Mouse (Mus musculus) frontal cortex, postnatal 14 days (tissue): ENCODE results near the gene Llph.

Experiments
- DNase-seq, 2 experiments: peaks; one replicate each; pipeline ENCODE4 v3.0.0; 2022; ENCODE audit warnings: low spot score in 2 of 2

The Llph gene

DNA sequence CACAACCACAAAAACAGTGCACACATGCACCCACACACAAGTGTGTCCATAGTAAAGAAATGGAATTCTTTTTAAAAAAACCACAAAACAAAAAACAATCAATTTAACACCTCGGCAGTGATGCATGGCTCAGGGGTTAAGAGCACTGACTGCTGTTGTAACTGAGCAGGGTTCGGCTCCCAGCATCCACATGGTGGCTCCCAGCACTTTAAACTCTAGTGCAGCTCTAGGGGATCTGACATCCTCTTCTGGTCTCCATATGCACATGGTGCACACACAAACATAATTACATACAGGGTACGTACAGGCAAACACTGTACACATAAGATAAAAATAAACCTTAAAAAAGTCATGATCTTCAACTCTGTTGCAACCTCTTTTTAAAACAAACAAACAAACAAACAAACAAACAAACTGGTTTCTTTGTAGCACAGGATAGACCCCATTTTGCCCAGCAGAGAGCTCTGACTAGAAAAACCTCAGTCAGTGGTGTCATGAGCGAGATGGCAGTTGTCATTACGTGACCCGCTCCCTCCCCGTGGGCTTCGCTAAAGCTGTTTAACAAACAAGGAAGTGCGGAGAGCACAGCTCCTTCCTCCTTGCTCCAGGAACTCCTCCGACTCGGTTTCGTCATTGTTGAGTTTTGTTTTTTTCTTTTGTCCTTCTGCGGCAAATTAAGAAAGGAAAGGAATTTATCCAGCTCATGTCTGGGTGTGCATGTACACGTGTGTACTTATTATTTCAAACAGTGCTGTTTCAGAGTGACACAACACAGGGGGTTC is 7.1 kb upstream of the Llph start:
- no peak for DNase-seq

DNA sequence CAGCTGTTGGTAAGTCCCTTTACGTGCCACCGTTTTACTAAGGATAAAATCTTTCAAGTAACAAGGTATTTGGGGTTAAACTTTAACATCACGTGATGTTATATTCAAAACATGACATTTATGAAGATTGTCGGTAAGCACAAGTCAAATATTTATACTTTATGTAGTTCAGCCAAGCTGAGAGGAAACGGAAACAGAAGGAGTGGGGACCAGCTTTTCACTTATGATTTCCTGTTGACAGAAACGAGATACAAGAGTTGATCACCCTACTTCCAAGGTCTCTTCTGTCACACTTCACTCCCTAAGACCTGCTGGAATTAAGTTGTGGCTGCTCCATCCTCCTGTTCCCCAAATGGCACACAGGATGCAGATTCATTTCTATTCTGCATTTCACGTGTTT is 6.1 kb upstream of the Llph start:
- DNase-seq, result no peak

DNA sequence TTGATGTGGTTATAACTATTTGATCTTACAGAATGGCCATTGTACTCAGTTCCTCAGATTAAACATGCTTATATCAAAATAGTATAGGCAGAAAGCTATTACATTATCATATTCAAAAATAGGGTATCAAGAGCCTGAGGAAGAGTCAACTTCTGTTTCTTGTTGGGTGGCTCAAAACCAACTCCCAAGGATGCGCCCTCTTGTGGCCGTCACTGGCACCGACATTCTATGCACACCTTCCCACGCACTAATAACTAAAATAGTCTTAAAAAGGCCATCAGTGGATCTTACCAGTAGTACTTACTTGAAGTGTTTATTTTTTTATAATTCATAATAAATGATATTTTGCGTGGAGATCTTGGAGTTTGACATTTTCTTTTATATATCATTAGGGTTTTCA is 4.8 kb downstream of the Llph start:
- DNase-seq, result peak in 1 of 2 experiments; percentile 25

GRCm38 (mm10) chr10:120233655-120234367 is 6.9 kb downstream of the Llph start:
- DNase-seq, result peak; percentile 12 to 53

GRCm38 (mm10) chr10:120236855-120237254 is 10.0 kb downstream of the Llph start:
- no peak for DNase-seq

DNA sequence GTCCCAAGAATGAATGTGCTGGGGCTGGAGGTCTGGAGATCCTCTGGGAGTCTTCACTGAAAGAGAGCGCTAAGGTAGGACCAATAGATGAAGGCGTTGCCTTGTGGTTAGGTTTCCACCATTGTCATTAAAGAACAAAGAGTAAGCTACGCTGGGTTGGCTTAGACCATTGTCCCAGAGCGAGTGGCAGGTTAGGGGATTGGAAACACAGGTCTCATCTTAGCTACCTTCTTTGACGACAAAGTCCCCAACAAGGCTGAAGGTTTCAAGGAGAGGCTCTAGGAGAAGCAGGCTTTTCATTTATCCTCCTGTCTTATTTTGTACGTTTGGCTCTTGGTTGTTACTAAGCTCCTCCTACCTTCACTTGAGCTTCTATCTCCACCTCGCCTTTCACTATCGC is 11.4 kb downstream of the Llph start:
- DNase-seq, result no peak

GRCm38 (mm10) chr10:120239476-120239875 is 12.6 kb downstream of the Llph start:
- DNase-seq, result no peak

- no peak for DNase-seq
Observed at GRCm38 (mm10) chr10:120242421-120242820, 15.6 kb downstream of the Llph start.

DNA sequence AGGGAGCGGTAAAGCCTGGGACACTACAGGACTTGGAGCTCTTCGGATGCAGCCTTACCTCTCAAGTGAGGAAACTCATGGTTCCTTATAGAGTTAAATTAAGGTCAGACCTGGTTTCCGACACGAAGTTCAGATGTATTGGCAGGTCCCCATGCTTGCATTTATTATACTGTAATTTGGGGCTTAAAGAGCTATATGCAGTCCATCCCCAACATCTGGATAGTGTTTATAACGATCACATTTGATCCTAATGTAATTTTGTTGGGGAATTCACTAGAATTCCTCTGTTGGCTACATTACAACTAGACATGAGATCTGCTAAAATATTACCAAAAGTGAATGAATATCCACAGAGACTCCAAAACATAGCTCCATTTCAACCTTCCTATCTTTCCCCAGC is 18.8 kb downstream of the Llph start:
- no peak for DNase-seq

DNA sequence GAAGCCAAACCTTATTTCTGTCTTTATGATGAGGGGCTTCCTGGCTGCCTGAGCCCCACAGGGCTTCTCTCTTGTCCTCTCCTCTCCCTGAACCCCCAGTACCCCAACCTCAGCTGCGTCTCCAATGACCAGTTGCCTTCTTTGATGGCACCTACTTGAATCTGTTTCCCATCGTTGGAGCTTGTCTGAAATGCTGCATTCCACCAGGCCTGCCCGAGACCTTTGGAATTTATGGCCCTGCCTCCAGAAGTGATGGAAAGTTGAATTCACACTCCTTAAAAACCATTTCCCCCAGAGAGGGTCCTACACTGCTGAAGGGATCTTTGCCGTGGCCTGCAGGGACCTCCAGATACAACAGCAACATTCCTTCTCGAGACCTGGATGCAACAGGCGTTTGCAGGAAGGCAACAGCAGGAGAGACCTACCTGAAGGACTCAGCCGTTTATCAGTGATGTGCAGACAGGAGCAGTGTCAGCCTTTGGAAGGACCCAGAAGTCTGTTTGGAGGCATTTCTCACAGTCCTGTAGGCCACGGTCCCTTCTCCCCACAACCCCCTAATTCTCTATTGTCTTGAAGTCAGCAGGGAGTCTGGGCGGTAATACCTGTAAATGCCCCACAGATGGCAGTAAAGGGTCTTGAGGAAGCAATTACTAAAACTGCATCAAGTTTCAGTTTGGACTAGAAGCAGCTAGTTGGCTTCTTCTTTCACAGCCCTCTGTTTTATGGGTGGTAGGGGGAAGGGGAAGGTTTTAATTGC is 20.3 kb downstream of the Llph start:
- peak; percentile 16 to 37 for DNase-seq

DNA sequence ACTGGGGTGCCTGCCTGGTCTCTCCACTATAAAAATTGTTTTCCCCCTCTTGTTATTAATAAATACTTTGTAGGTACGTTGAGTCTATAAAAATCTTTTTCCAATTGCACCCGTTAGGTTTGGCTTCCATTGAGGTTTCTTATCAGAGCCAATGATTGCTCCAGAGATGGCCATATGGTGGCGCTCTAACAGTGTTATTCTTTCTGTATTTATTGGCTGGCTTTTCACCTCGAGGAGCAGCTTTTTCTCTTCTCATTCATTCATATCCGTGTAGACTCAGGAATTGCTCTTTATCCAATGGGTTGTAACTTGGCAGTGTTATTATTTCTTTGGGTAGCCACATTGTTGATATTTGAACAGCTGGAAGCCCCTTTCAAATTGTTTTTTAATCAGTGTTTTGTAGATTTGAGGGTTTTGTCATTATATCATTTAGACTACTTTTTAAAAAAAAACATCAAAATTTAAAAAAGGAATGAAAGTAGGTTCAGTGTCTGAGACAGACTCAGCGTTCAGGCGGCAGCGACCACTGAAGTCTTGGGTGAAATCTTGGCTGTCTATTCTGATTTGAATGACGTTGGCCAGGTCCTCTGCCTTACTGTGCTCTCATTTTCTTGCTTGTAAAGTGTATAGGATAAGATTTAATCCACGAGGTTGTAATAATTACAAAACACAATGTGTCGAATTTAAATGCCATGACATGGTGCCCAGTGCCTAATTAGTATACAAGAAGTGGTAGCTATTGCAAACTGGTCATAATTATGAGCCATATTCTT is 24.2 kb downstream of the Llph start:
- no peak for DNase-seq

DNA sequence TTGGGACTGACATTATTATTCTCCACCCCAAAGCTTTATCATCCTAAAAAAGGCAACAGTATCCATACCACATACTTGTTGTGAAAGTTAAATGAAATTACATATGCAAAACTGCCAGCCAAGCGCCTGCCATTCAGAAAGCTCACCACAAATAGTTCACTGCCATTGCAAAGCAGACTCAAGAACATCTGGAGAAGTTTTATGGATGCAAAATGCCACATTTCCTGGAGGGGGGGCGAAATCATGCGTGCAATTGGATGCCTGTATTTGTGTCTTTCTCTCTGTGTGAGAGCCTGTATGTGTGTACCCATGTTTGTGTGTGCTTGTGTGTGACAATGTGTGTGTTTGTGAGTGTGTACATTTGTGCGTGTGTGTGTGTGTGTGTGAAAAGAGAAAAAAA is 24.9 kb downstream of the Llph start:
- DNase-seq, result no peak

GRCm38 (mm10) chr10:120252800-120253199 is 25.9 kb downstream of the Llph start:
- no peak for DNase-seq

DNA sequence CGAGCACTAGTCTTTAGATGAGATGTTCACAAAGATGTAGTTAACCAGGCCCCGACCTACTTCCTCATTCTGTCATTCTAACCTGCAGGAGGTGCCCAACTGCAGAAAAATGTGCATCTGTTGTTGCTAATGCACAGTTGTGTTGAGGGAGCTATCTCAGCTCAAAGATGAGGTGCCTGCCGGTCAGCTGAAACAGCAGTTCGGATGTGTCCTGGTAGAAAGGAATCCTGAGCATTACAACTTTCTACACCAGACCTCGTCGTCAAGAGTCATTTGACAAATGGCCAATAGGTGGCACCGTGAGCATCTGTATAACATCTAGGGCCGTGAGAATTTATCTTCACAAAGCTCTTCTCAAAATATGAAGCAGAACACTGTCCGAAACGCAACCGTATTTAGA is 30.4 kb downstream of the Llph start:
- peak in 1 of 2 experiments; percentile 53 for DNase-seq

DNA sequence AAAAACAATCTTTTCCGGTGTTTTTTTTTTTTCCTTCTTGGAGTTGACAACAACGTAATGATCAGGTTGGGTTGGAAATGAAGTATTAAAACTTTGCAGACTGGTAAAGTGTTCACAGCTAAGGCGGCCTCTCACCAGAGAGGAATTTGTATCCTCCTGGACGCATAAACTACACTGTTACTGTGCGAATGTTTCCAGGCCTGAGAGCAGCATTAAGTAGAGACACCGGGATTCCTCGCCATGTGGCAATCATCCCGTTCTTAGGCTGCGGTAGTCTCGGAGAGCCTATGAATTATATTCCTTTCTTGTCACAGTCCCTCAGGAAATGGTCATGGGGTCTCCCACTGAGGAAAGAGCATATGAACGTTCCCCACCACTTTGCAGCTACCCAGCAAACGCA is 40.9 kb downstream of the Llph start:
- no peak for DNase-seq

GRCm38 (mm10) chr10:120269946-120270345 is 43.1 kb downstream of the Llph start:
- no peak for DNase-seq

DNA sequence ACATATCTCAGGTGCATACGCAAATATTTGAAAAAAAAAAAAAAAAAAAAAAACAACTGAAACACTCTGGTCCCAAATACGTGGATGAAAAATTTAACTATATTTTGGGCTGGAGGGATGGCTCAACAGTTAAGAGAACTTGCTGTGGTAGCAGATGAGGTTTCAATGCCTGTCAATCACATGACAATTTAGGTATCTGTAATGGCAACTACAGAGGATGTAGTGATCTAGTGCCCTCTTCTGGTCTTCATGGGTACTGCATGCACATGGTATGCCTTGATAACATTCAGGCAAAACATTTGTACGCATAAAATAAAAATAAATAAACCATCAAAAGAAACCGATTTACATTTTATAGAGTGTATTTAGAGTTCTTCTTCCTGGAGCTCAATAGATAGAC is 43.9 kb downstream of the Llph start:
- no peak for DNase-seq

DNA sequence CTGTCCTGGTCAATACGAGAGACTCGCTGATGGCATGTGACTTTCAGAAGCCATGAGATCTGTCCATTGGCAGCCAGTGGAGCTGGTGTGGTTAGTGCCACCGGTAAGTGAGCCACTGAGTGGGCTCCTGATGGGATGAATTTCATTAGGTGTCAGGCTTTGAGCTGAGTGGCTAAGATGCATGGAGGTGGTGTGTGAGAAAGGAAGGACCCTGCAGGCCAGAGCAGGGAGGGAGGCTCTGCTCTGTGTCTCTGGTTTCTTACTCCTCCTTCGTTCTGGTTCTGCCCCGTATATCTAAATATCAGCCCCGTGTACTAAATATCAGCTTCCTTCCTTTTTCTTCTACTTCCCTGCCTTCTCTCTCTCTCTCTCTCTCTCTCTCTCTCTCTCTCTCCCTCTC is 44.4 kb downstream of the Llph start:
- no peak for DNase-seq

DNA sequence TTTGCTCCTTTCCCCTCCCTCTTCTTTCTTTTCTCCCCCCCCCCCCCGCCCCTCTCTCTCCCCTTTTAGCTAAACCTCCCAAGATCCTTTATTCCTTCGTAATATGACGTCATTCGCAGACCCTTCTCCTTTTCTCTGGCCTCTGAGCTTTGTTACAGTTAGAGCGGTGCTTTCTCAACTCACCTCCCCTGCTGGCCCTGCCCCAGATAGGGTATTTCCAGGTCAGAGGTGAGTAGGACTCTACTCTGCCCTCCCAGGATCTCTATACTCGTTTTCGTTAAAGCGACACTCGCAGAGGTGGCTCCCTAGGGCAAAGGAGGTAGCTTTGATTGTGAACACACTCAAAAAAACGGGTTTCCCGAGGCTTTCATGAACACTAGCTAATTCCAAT is 45.0 kb downstream of the Llph start:
- DNase-seq, result no peak

- DNase-seq, result no peak
Observed at GRCm38 (mm10) chr10:120272270-120272883, 45.5 kb downstream of the Llph start.

DNA sequence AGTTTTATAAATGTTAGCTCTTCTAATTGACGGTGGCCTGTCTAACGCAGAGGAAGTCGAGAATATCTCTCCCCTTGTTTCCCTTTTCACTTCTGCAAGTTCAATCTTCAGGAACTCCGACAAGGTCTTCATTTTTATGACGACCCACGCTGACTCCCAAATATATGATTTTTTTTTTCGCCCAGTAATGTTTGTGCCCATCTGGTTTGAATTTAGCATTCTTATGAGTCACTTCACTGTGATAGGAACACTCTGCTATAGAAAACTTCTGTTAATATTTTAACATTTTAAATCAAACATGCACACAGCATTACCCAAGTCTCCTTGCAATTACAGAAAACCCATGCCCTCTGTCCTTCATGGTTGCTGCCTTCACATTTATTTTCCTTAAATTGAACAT is 46.5 kb downstream of the Llph start:
- no peak for DNase-seq
